Mouse (Mus musculus) hindbrain, embryonic 16.5 days (tissue): Measurements from ENCODE around the gene Prr18. TPM values are rescaled to one million over a fixed set of nuclear protein-coding genes. Genes with fewer than 3 reads are reported as not detected.
A peak's percentile ranks its signal among the peaks of the same experiment; 100 is the strongest.

ENCODE experiments used
- ATAC-seq: fragments of 200-750 bp; cut with Nextera tagmentation; 2 replicates; pipeline ENCODE4 v1.8.0; 2017; ENCODE audit warnings: moderate TSS enrichment, moderate library complexity
- H3K27ac ChIP-seq: fragments of 300-500 bp; sonication (generic); 2 replicates; pipeline ENCODE4 v1.5.1; 2014; ENCODE audit warnings: low read depth, mild to moderate bottlenecking, control low read depth, low read length, moderate library complexity
- H3K27me3 ChIP-seq: fragments of 300-500 bp; sonication (generic); replicated peaks from 2 replicates; pipeline ENCODE4 v1.6.1; 2014; ENCODE audit warnings: low read length; ENCODE audit not compliant: control insufficient read depth, insufficient read depth
- H3K36me3 ChIP-seq: fragments of 300-500 bp; sonication (generic); 2 replicates; pipeline ENCODE4 v1.6.1; 2014; ENCODE audit warnings: mild to moderate bottlenecking, low read length, moderate library complexity, mixed read lengths; ENCODE audit not compliant: control insufficient read depth, insufficient read depth
- H3K4me1 ChIP-seq: fragments of 300-500 bp; sonication (generic); 2 replicates; pipeline ENCODE4 v1.6.1; 2014; ENCODE audit warnings: low read depth, low read length; ENCODE audit not compliant: control insufficient read depth, insufficient read depth
- H3K4me2 ChIP-seq: fragments of 300-500 bp; sonication (generic); 2 replicates; pipeline ENCODE4 v1.6.1; 2014; ENCODE audit warnings: mild to moderate bottlenecking, low read length, control low read depth, moderate library complexity
- H3K4me3 ChIP-seq: fragments of 300-500 bp; sonication (generic); 2 replicates; pipeline ENCODE4 v1.5.1; 2014; ENCODE audit warnings: mild to moderate bottlenecking, low read length, control low read depth, moderate library complexity
- H3K9ac ChIP-seq: fragments of 300-500 bp; sonication (generic); 2 replicates; pipeline ENCODE4 v1.6.1; 2014; ENCODE audit warnings: low read depth, mild to moderate bottlenecking, control low read depth, low read length, moderate library complexity
- H3K9me3 ChIP-seq: fragments of 300-500 bp; sonication (generic); 2 replicates; pipeline ENCODE4 v1.6.1; 2014; ENCODE audit warnings: mild to moderate bottlenecking, low read length, moderate library complexity; ENCODE audit not compliant: control insufficient read depth
- WGBS: fragments of 180-500 bp; shearing (Covaris S2); extraction: QIAGEN DNeasy Blood & Tissue Kit; methylation state at CpG from one replicate; pipeline ENCODE4 v1.1.7; 2014; 5-methylcytosine and 5-hydroxymethylcytosine counted together
- polyA plus RNA-seq: library from polyadenylated mRNA; unstranded; fragments of >200 nt; fragmentation: Nextera tagmentation; extraction: Ambion mirVana; gene quantifications from 2 replicates; pipeline ENCODE4 v1.2.1, GENCODE M21; 2015

Gene Prr18
- polyA plus RNA-seq, 1 experiment from 2014 or later, result 16.9 TPM

DNA sequence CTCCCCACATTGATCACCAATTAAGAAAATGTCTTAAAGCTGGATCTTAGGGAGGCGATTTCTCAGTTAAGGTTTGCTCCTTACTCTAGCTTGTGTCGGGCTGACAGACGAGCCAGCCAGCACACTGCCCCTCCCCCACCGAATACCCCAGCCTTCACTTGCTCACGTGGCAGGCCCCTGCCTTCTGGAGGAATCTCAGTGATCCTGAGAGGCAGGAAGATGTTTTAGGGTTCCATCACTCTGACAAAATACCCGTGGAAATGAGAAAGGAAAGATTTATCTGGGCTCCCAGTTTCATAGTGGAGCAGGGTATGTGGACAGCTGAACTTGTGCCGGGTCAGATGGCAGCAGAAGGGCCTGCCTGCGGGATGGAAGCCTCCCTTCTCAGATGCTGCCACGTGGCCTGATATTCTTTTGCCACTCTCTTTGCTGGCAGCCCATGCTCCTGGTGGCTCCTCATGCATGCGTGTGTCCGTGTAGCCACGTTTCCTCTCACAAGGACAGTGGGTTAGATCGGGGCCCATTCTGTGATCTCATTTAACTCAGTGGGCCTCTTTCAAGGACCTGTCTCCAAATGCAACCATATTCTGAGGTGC, 33.5 kb downstream of the Prr18 start:
- H3K9me3 ChIP-seq, result no peaks in the 10 kb centered on the region
- H3K27me3 ChIP-seq, result no peaks in the 10 kb centered on the region
- peak overlapping the region; percentile 20; the same call in 1 of the 2 replicates for H3K9ac ChIP-seq
- H3K4me1 ChIP-seq, result peaks cover 52% of the 10 kb centered on the region
- H3K4me3 ChIP-seq, result no peak overlapping the region
- no peaks in the 10 kb centered on the region for H3K36me3 ChIP-seq
- 18% methylated on average over 13 of the region's 13 CpGs for WGBS
- H3K4me2 ChIP-seq, result no peak overlapping the region
- H3K27ac ChIP-seq, result peak overlapping the region; percentile 96
- no peak for ATAC-seq

DNA sequence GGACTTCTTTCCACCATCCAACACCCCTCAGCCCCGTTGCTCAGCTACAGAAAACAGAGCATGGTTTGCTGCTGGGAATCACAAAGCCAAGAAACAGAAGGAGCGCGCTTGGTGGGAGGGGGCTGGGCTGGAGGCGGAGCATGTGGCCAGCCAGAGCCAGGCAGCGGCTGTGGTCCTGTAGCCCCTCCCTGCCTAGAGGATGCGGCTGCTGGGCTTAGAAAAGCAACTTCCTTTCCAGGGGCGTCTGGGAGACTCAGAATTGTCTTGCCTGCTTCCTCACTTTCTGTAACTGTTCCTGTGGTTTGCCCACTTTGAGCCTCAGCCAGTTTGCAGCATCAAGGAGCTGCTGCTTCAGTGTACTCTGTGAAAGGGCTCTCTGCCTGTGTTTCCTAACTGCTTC, 34.6 kb downstream of the Prr18 start:
- H3K9ac ChIP-seq, result peak overlapping the region; percentile 74
- peaks cover 49% of the 10 kb centered on the region for H3K4me1 ChIP-seq
- H3K9me3 ChIP-seq, result no peaks in the 10 kb centered on the region
- H3K4me3 ChIP-seq, result peak overlapping the region; percentile 41
- WGBS, result 0% methylated on average over 7 of the region's 7 CpGs
- ATAC-seq, result peak; percentile 84
- no peaks in the 10 kb centered on the region for H3K36me3 ChIP-seq
- no peaks in the 10 kb centered on the region for H3K27me3 ChIP-seq
- H3K27ac ChIP-seq, result peak overlapping the region; percentile 96
- peak overlapping the region; percentile 80 for H3K4me2 ChIP-seq

DNA sequence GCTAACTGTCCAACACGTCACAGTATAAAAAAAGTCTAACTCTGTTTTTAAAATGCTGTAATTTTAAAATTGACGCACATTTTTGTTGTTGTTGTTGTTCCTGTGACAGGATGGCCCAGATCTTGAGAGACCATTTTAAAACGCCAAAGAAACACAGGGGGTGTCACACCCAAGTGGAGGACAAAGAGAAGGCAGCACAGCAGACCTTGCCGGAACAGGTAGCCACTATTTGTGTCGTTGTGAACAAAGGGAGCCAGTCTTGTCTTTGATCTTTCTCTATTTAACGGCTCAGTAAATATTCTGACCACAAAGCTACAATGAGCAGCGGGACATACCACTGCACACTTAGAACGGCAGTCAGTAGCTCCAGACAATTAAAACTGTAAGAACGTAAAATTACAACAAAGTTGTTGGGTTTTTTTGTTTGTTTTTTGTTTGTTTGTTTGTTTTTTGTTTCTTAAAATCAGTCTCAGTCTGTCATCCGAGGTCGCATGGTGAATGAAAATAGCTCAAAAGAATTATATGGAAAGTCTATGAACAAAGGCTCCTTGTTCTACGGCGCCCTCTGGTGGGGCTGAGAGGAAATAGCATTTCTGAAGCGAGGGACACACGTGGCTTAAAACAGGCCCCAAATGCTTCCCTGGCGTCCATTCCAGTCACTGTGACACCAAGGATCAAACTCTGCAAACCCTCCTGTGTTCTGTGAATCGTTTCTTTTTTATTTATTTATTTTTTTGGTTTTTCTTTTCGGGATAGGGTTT, 35.2 kb downstream of the Prr18 start:
- Histone ChIP-seq H3K9me3 (no peaks in the 10 kb centered on the region), H3K4me2 (peak overlapping the region; percentile 80), H3K27me3 (no peaks in the 10 kb centered on the region), H3K4me3 (peak overlapping the region; percentile 41), H3K36me3 (no peaks in the 10 kb centered on the region), H3K27ac (peak overlapping the region; percentile 96), H3K4me1 (peaks cover 43% of the 10 kb centered on the region), H3K9ac (peak overlapping the region; percentile 74)
- ATAC-seq, result 0 out of 2 replicates have a peak, but pooled peaks have one; percentile 5
- WGBS, result 1% methylated on average over 18 of the region's 18 CpGs

- WGBS, result 63% methylated on average over 5 of the region's 5 CpGs
- no peak overlapping the region for H3K4me2 ChIP-seq
- H3K27ac ChIP-seq, result no peak overlapping the region
- no peak for ATAC-seq
- no peaks in the 10 kb centered on the region for H3K9me3 ChIP-seq
- no peaks in the 10 kb centered on the region for H3K27me3 ChIP-seq
- no peaks in the 10 kb centered on the region for H3K36me3 ChIP-seq
- peaks cover 8% of the 10 kb centered on the region for H3K4me1 ChIP-seq
- H3K9ac ChIP-seq, result no peak overlapping the region
- no peak overlapping the region for H3K4me3 ChIP-seq
Observed at GRCm38 (mm10) chr17:8377298-8377697, 40.0 kb downstream of the Prr18 start.

DNA sequence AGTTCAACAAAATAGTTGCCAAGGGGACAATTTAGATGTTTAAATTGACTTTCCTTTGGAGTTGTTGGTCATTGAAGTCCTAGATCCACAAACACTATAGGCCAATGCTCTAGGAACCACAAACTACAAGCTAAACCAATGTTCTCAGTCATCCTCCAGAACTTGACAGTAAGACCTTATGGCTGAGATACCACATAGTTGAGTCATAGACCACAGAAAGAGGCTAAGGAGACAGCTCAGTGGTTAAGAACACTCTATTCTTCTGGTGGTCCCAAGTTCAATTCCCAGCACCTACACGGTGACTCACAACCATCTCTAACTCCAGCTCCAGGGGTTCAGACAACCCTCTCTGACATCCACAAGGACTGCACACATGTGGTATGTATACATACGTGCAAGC, 48.2 kb downstream of the Prr18 start:
- Histone ChIP-seq H3K9me3 (no peaks in the 10 kb centered on the region), H3K4me1 (peaks cover 6% of the 10 kb centered on the region), H3K36me3 (no peaks in the 10 kb centered on the region), H3K27ac (no peak overlapping the region), H3K9ac (no peak overlapping the region), H3K4me3 (no peak overlapping the region), H3K27me3 (peaks cover 14% of the 10 kb centered on the region), H3K4me2 (no peak overlapping the region)
- WGBS, result 93% methylated on average over 2 of the region's 2 CpGs
- ATAC-seq, result no peak

DNA sequence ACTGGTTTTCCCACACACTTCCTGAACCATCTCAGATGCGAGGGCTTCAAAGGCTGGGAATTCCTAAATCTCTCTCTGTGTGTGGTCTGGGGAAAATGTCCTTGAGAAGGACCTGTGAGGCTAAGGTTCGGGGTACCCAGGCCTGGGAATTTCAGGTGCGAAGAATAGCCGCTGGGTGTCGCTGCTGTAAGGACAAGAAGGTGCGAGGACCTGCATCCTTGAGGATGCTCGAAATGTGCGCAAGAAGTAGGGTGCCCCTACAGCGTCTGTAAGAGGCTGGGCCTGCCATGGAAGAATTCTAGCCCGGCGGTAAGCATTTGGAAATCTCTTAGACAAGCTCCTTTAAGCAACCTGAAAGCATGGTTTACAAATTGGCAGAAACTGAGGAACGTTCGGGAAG, 51.2 kb downstream of the Prr18 start:
- 3% methylated on average over 13 of the region's 13 CpGs for WGBS
- peaks cover 6% of the 10 kb centered on the region for H3K4me1 ChIP-seq
- H3K9me3 ChIP-seq, result no peaks in the 10 kb centered on the region
- H3K9ac ChIP-seq, result peak overlapping the region; percentile 47; the same call in 1 of the 2 replicates
- peak overlapping the region; percentile 57 for H3K4me2 ChIP-seq
- no peaks in the 10 kb centered on the region for H3K36me3 ChIP-seq
- H3K27me3 ChIP-seq, result peaks cover 17% of the 10 kb centered on the region
- peak overlapping the region; percentile 34 for H3K4me3 ChIP-seq
- peak; percentile 75 for ATAC-seq
- no peak overlapping the region for H3K27ac ChIP-seq

DNA sequence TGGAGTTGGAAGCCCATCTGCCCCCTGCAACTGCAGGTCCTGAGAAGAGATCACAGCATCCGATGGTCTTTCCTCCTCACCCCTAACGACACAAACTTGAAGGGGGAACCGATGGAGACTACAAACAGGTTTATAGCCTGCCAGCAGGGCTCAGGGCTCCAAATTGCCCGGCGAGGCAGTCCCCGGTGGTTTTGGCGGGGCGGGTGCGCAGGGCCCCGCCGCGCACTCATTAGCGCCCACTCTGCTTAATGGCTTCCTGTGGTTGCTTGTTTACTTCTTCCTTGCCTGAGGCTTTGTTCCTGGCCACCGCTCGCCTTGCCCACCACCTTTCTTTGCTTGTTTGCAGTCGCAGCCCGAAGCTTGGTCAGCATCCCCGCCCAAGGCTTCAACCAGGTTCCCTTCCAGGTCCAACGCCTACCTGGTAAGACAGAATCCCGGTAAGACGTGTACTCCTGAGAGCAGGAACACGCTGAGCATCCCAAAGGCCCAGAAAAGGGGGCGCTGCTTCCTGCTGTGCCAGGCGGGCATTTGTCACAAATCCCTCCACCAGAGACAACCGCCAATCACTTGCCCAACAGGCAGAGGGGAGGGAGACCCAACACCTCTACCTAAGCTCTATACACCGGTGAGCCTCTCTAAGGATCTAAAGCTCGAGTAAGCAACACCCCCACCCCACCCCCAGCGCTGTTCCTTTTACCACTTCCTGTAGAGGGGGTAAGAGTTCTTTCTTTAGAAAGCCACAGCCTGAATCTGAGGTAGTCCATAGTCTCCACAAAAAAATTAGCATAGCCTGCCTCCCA, 51.9 kb downstream of the Prr18 start:
- peak; percentile 56 for ATAC-seq
- H3K4me2 ChIP-seq, result peak overlapping the region; percentile 57
- H3K9me3 ChIP-seq, result no peaks in the 10 kb centered on the region
- H3K4me1 ChIP-seq, result peaks cover 6% of the 10 kb centered on the region
- no peaks in the 10 kb centered on the region for H3K36me3 ChIP-seq
- H3K27ac ChIP-seq, result no peak overlapping the region
- 1% methylated on average over 28 of the region's 28 CpGs for WGBS
- H3K4me3 ChIP-seq, result peak overlapping the region; percentile 34
- H3K9ac ChIP-seq, result peak overlapping the region; percentile 47
- peaks cover 17% of the 10 kb centered on the region for H3K27me3 ChIP-seq

- Histone ChIP-seq H3K9me3 (no peaks in the 10 kb centered on the region), H3K27me3 (peaks cover 17% of the 10 kb centered on the region), H3K27ac (no peak overlapping the region), H3K9ac (no peak overlapping the region; the same call in 1 of the 2 replicates), H3K4me1 (peaks cover 6% of the 10 kb centered on the region), H3K36me3 (no peaks in the 10 kb centered on the region), H3K4me3 (peak overlapping the region; percentile 34), H3K4me2 (peak overlapping the region; percentile 57)
- WGBS, result 2% methylated on average over 10 of the region's 10 CpGs
- peak; percentile 46 for ATAC-seq
Observed at GRCm38 (mm10) chr17:8389790-8390095, 52.5 kb downstream of the Prr18 start.

- ATAC-seq, result no peak
- Histone ChIP-seq H3K4me3 (no peak overlapping the region), H3K36me3 (no peaks in the 10 kb centered on the region), H3K4me2 (no peak overlapping the region), H3K4me1 (peaks cover 6% of the 10 kb centered on the region), H3K27ac (no peak overlapping the region), H3K27me3 (peaks cover 17% of the 10 kb centered on the region), H3K9me3 (no peaks in the 10 kb centered on the region), H3K9ac (no peak overlapping the region)
- 64% methylated on average over 4 of the region's 4 CpGs for WGBS
Observed at GRCm38 (mm10) chr17:8390487-8390886, 53.2 kb downstream of the Prr18 start.
